Mouse (Mus musculus): ENCODE results near the gene Taok3.

GRCm38 (mm10) chr5:117323751-117324150 is 203.8 kb downstream of the Taok3 start:
- TF ChIP-seq TAL1 (IDR thresholded peaks at IDR 0.05; ENCODE audit: low read length), result no peak
- TF ChIP-seq GATA1 (IDR thresholded peaks at IDR 0.05; ENCODE audit: low read length), result no peak
